Mouse (Mus musculus): ENCODE data around the gene Trmt6. TPM values are rescaled to one million over a fixed set of nuclear protein-coding genes. Genes with fewer than 3 reads are reported as not detected.

Trmt6 gene
- polyA plus RNA-seq, 1 experiment from 2014 or later, result 26.5 TPM

DNA sequence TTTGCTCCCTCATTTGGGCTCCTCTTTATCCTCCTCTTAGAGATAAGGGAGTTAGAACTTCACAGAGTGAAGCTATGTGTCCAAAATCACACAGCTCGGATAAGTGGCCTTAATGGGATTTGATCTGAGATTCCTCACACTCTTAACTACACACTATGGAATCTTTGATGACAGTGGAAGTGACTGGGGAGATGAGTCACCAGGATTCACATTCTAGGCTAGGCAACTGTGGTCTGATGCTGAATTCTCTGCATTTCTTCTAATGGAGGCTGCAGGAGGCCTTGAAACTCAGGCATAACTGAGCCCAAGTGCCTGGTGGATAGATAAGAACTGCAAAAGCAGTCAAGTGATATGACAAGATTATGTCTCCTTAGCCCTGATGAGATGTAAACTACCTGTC lies 45.0 kb downstream of the Trmt6 start:
- no peak overlapping the region for H3K27ac ChIP-seq (ENCODE audit: low read depth, low read length)
- H3K9me3 ChIP-seq (replicated peaks; ENCODE audit: control insufficient read depth, low read length), result no peaks in the 10 kb centered on the region
- no peak overlapping the region for H3K4me3 ChIP-seq (ENCODE audit: low read depth, low read length)
- H3K4me2 ChIP-seq, result no peak overlapping the region
- no peaks in the 10 kb centered on the region for H3K36me3 ChIP-seq (ENCODE audit: control insufficient read depth, insufficient read depth, low read length)
- H3K4me1 ChIP-seq (ENCODE audit: control insufficient read depth, insufficient read depth, low read length), result no peaks in the 10 kb centered on the region
- H3K9ac ChIP-seq (ENCODE audit: low read depth, low read length), result no peak overlapping the region
- ATAC-seq (replicated peaks; ENCODE audit: insufficient number of reproducible peaks, low FRiP score, low TSS enrichment), result no peak
- no peaks in the 10 kb centered on the region for H3K27me3 ChIP-seq (ENCODE audit: control insufficient read depth, insufficient read depth, low read length)
- 27% methylated on average over 1 of the region's 1 CpGs for WGBS (ENCODE audit: insufficient replicate concordance)

GRCm38 (mm10) chr2:132757911-132758310 lies 57.9 kb downstream of the Trmt6 start:
- Histone ChIP-seq H3K27ac (ENCODE audit: low read depth, low read length) (no peak overlapping the region), H3K4me1 (ENCODE audit: control insufficient read depth, insufficient read depth, low read length) (no peaks in the 10 kb centered on the region), H3K27me3 (ENCODE audit: control insufficient read depth, insufficient read depth, low read length) (no peaks in the 10 kb centered on the region), H3K36me3 (ENCODE audit: control insufficient read depth, insufficient read depth, low read length) (no peaks in the 10 kb centered on the region), H3K4me2 (no peak overlapping the region), H3K4me3 (ENCODE audit: low read depth, low read length) (no peak overlapping the region), H3K9me3 (replicated peaks; ENCODE audit: control insufficient read depth, low read length) (no peaks in the 10 kb centered on the region), H3K9ac (ENCODE audit: low read depth, low read length) (no peak overlapping the region)
- WGBS (ENCODE audit: insufficient replicate concordance), result 65% methylated on average over 5 of the region's 5 CpGs
- no peak for ATAC-seq (replicated peaks; ENCODE audit: insufficient number of reproducible peaks, low FRiP score, low TSS enrichment)

Other genes with a start within 250 kb of the Trmt6 start
- gene Gpcpd1, start 228.3 kb downstream of the Trmt6 start, polyA plus RNA-seq (2014; fragmentation: Nextera tagmentation; extraction: Ambion mirVana), result 31.6 and 36.5 TPM in 2 replicates
- gene Shld1, start 129.1 kb downstream of the Trmt6 start, polyA plus RNA-seq (2014; fragmentation: Nextera tagmentation; extraction: Ambion mirVana), result 15.3 and 18.0 TPM in 2 replicates
- 0.19 and 0.51 TPM in 2 replicates for gene Chgb, start 34.8 kb downstream of the Trmt6 start, polyA plus RNA-seq (2014; fragmentation: Nextera tagmentation; extraction: Ambion mirVana)
- 13.9 and 14.7 TPM in 2 replicates for gene Mcm8, start 86 bp upstream of the Trmt6 start, polyA plus RNA-seq (2014; fragmentation: Nextera tagmentation; extraction: Ambion mirVana)
- 18.1 and 18.7 TPM in 2 replicates for gene Crls1, start 30.6 kb upstream of the Trmt6 start, polyA plus RNA-seq (2014; fragmentation: Nextera tagmentation; extraction: Ambion mirVana)
- gene Lrrn4, start 64.8 kb upstream of the Trmt6 start, polyA plus RNA-seq (2014; fragmentation: Nextera tagmentation; extraction: Ambion mirVana), result 17.9 and 22.5 TPM in 2 replicates
- 0.44 and 1.5 TPM in 2 replicates for gene Fermt1, start 129.9 kb upstream of the Trmt6 start, polyA plus RNA-seq (2014; fragmentation: Nextera tagmentation; extraction: Ambion mirVana)

All from heart, embryonic 11.5 days (tissue).